Mouse (Mus musculus) brain, embryonic 14.5 days (tissue): Measurements from ENCODE around the gene Chka.

Experiments
- CTCF ChIP-seq: fragments of 200-500 bp; IDR thresholded peaks from 2 replicates; pipeline ENCODE4 v1.5.1; 2012; ENCODE audit warnings: inconsistent platforms, mild to moderate bottlenecking, moderate library complexity, borderline replicate concordance; ENCODE audit not compliant: insufficient read depth, insufficient read length; ENCODE audit errors: extremely low read depth
- POLR2A ChIP-seq: fragments of 200-500 bp; IDR thresholded peaks from 2 replicates; pipeline ENCODE4 v1.6.1; 2012; ENCODE audit warnings: mild to moderate bottlenecking, inconsistent platforms, borderline replicate concordance; ENCODE audit not compliant: poor library complexity, insufficient read depth, insufficient read length, severe bottlenecking; ENCODE audit errors: extremely low read depth

- TF ChIP-seq CTCF (no peak), POLR2A (no peak)
Observed at GRCm38 (mm10) chr19:3927989-3928388, 76.4 kb downstream of the Chka start.
